Mouse (Mus musculus) megakaryocyte, embryonic 14.5 days (primary cell): ENCODE data around the gene Nfkbia. TPM values are rescaled to one million over a fixed set of nuclear protein-coding genes. Genes with fewer than 3 reads are reported as not detected.

Experiments
- H3K27me3 ChIP-seq: replicated peaks from 2 replicates; pipeline ENCODE3; 2012; ENCODE audit warnings: inconsistent platforms
- H3K36me3 ChIP-seq: replicated peaks from 2 replicates; pipeline ENCODE3; 2012; ENCODE audit warnings: low read length, inconsistent platforms, mixed read lengths
- H3K4me1 ChIP-seq: 2 replicates; pipeline ENCODE4 v1.6.1; 2012; ENCODE audit warnings: inconsistent platforms
- H3K4me3 ChIP-seq: replicated peaks from 2 replicates; pipeline ENCODE3; 2012; ENCODE audit warnings: moderate library complexity, mild to moderate bottlenecking, inconsistent platforms
- H3K9me3 ChIP-seq: 2 replicates; pipeline ENCODE4 v1.6.1; 2012; ENCODE audit warnings: inconsistent platforms
- FLI1 ChIP-seq: IDR thresholded peaks from 2 replicates; pipeline ENCODE4 v1.6.1; 2012; ENCODE audit warnings: low read length, inconsistent platforms, mixed read lengths
- GATA1 ChIP-seq: IDR thresholded peaks from 3 replicates; pipeline ENCODE4 v1.6.1; 2012; ENCODE audit warnings: mixed read lengths, low read length, inconsistent platforms, borderline replicate concordance
- polyA plus RNA-seq: library from polyadenylated mRNA; stranded (reverse); fragments of >175 nt; gene quantifications from 2 replicates; pipeline ENCODE4 v1.2.3, GENCODE M21; 2012; ENCODE audit warnings: low replicate concordance; ENCODE audit not compliant: insufficient read depth

The Nfkbia gene
- polyA plus RNA-seq, 1 experiment = 92.2 TPM

GRCm38 (mm10) chr12:55491516-55492183, 797 bp downstream of the Nfkbia start:
- peak overlapping the region; percentile 97 for H3K4me3 ChIP-seq
- TF ChIP-seq GATA1 = no peak
- TF ChIP-seq FLI1 = no peak
- peaks cover 11% of the 10 kb centered on the region for H3K27me3 ChIP-seq
- H3K4me1 ChIP-seq = peaks cover 78% of the 10 kb centered on the region
- H3K36me3 ChIP-seq = peaks cover 49% of the 10 kb centered on the region
- H3K9me3 ChIP-seq = no peaks in the 10 kb centered on the region

GRCm38 (mm10) chr12:55490722-55491449, 1.6 kb downstream of the Nfkbia start:
- Histone ChIP-seq H3K36me3 (peaks cover 57% of the 10 kb centered on the region), H3K9me3 (peaks cover 4% of the 10 kb centered on the region), H3K27me3 (peaks cover 14% of the 10 kb centered on the region), H3K4me3 (peak overlapping the region; percentile 97), H3K4me1 (peaks cover 74% of the 10 kb centered on the region)
- TF ChIP-seq GATA1 (no peak), FLI1 (no peak)

- TF ChIP-seq FLI1 (no peak), GATA1 (no peak)
- Histone ChIP-seq H3K9me3 (peaks cover 8% of the 10 kb centered on the region), H3K36me3 (peaks cover 61% of the 10 kb centered on the region), H3K4me3 (peak overlapping the region; percentile 97), H3K4me1 (peaks cover 67% of the 10 kb centered on the region), H3K27me3 (peaks cover 19% of the 10 kb centered on the region)
Measured at GRCm38 (mm10) chr12:55489986-55490721, 2.3 kb downstream of the Nfkbia start.

GRCm38 (mm10) chr12:55488661-55489447, 3.6 kb downstream of the Nfkbia start:
- Histone ChIP-seq H3K4me1 (peaks cover 62% of the 10 kb centered on the region), H3K9me3 (peaks cover 8% of the 10 kb centered on the region), H3K27me3 (peaks cover 29% of the 10 kb centered on the region), H3K36me3 (peaks cover 61% of the 10 kb centered on the region), H3K4me3 (peak overlapping the region; percentile 86)
- TF ChIP-seq GATA1 (no peak), FLI1 (no peak)

- H3K36me3 ChIP-seq = peaks cover 61% of the 10 kb centered on the region
Measured at GRCm38 (mm10) chr12:55487843-55488660, 4.4 kb downstream of the Nfkbia start.

GRCm38 (mm10) chr12:55486923-55487674, 5.3 kb downstream of the Nfkbia start:
- Histone ChIP-seq H3K4me3 (peak overlapping the region; percentile 50), H3K36me3 (peaks cover 61% of the 10 kb centered on the region), H3K4me1 (peaks cover 59% of the 10 kb centered on the region), H3K27me3 (peaks cover 46% of the 10 kb centered on the region), H3K9me3 (peaks cover 8% of the 10 kb centered on the region)
- TF ChIP-seq GATA1 (no peak), FLI1 (no peak)

More at GRCm38 (mm10) chr12:55487843-55488660, 4.4 kb downstream of the Nfkbia start:
- TF ChIP-seq FLI1 (no peak), GATA1 (no peak)
- H3K27me3 ChIP-seq = peaks cover 37% of the 10 kb centered on the region
- peaks cover 8% of the 10 kb centered on the region for H3K9me3 ChIP-seq
- H3K4me3 ChIP-seq = peak overlapping the region; percentile 86
- peaks cover 64% of the 10 kb centered on the region for H3K4me1 ChIP-seq

GRCm38 (mm10) chr12:55484800-55485199, 7.6 kb downstream of the Nfkbia start:
- H3K27me3 ChIP-seq = peaks cover 57% of the 10 kb centered on the region
- H3K9me3 ChIP-seq = peaks cover 8% of the 10 kb centered on the region
- TF ChIP-seq GATA1 = no peak
- no peak for TF ChIP-seq FLI1
- no peak overlapping the region for H3K4me3 ChIP-seq
- H3K4me1 ChIP-seq = peaks cover 56% of the 10 kb centered on the region
- peaks cover 44% of the 10 kb centered on the region for H3K36me3 ChIP-seq
